ENCODE assay signal across 8 mouse cellular contexts in genomic region chr9:57744462-57745091, GRCm38 (mm10).
DNase-seq lines count a peak whose midpoint lies in the region.

No protein-coding gene starts in this region.

- peak; percentile 90 for DNase-seq in heart, adult 11 months
- no peak for DNase-seq in heart, adult 9 months (ENCODE audit: low spot score in 2 of 2)
- peak; percentile 68 for DNase-seq in A20 (ENCODE audit: low read depth, low spot score)
- peak; percentile 55 for DNase-seq in T-cell, adult 2 months (ENCODE audit: low spot score)
- peak; percentile 42 for DNase-seq in embryo, embryonic 9.5 days (ENCODE audit: extremely low spot score)
- peak; percentile 51 to 60 for DNase-seq in kidney, postnatal 4 days
- DNase-seq in retina, postnatal 1 day: peak; percentile 72
- no peak for DNase-seq in Muller cell, postnatal 12 days (ENCODE audit: inconsistent ontology term)

Comparison
In these comparisons a context has a peak if more than half of its experiments do, and no peak if none do; other contexts are left out.
1. DNase-seq: peak in heart, adult 11 months (single experiment), A20 (single experiment), T-cell, adult 2 months (single experiment), embryo, embryonic 9.5 days (single experiment), kidney, postnatal 4 days (2 of 2) and retina, postnatal 1 day (single experiment); none in heart, adult 9 months (0 of 2) and Muller cell, postnatal 12 days (single experiment).